Mouse (Mus musculus) skeletal muscle tissue, postnatal 0 days (tissue): Measurements from ENCODE around the gene Olfml3. TPM values are rescaled to one million over a fixed set of nuclear protein-coding genes. Genes with fewer than 3 reads are reported as not detected.

Experiments
- polyA plus RNA-seq: library from polyadenylated mRNA; unstranded; fragments of >200 nt; fragmentation: Nextera tagmentation; extraction: Ambion mirVana; gene quantifications from 2 replicates; pipeline ENCODE4 v1.2.1, GENCODE M21; 2015

Gene Olfml3
- 21.7 and 23.5 TPM in 2 replicates for polyA plus RNA-seq

DNA sequence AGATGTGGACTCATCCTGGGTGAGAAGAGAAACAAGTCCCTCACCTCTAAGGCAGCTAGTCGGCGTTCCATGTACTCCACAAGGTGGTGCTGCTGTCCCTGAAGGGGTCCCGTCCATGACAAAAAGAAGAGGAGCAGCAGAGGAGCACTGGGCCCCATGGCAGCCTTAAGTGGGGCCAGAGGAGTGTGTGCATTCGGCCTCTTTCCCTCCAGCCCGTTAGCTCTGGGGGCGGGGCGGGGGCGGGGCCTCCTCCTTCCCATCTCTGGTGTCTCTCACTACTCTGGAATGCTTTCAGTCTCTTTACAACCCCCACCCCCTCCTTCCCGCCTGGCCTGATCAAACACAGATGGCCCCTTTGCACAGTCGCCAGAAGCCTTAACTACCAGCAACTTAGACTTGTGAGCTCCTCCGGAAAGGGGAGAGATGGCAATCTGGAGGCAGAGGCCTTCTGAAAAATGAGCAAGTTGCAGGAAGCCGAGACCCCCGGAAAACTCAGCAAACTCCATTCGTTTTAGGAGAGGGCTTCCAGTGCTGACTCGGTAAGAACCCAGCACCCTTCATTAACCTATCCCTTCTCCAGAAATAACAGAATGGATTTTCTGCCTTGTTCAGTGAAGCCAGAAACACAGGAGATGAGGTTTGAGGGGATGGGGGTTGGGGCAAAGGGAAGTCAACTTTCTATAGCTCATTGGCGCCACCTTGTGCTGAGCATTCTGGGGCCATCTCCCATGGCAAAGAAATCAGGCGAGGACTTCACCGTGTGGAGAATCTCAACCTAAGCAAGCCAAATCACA lies at the start of gene Olfml3:
Gene Olfml3, minus strand, starts transcription at position 224 of the 794 bp plus-strand sequence.

DNA sequence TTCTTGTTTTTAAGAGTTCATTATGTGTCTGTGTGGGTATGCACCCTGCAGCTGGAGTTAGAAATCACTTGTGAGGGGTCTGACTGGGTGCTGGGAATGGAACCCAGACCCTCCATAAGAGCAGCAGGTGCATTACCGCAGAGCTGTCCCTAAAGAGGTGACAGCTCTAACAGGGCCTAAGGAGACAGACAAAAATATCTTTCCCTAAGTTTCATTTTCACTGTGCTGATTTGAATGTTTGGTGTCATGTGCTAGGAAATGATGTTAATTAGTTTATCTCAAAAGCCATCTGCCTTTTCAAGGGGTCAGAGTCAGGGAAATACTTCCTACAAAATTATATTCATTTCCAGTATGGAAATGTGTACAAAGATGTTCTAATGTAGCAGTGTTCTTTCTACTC lies 1.5 kb upstream of the Olfml3 start, which contains the start of gene Gm10964:
Gene Gm10964, plus strand, starts transcription at position 38 of the 400 bp plus-strand sequence.

Other genes with a start within 250 kb of the Olfml3 start
- gene Syt6, start 162.8 kb downstream of the Olfml3 start, polyA plus RNA-seq = not detected in 2 replicates
- gene Atg4a-ps, start 91.9 kb downstream of the Olfml3 start, polyA plus RNA-seq = 0.36 and 0.50 TPM in 2 replicates
- gene Gm10964, start 1.4 kb upstream of the Olfml3 start, polyA plus RNA-seq = not detected in 2 replicates
- gene Hipk1, start 53.6 kb upstream of the Olfml3 start, polyA plus RNA-seq = 5.0 and 5.8 TPM in 2 replicates
- 8.2 and 11.0 TPM in 2 replicates for gene Dclre1b, start 71.4 kb upstream of the Olfml3 start, polyA plus RNA-seq
- 19.5 and 20.2 TPM in 2 replicates for gene Ap4b1, start 71.5 kb upstream of the Olfml3 start, polyA plus RNA-seq
- 0.17 TPM in 1 of 2 replicates, not detected in the other for gene Gm43064, start 71.6 kb upstream of the Olfml3 start, polyA plus RNA-seq
- gene Bcl2l15, start 94.6 kb upstream of the Olfml3 start, polyA plus RNA-seq = 0.14 and 0.17 TPM in 2 replicates
- 0.32 and 0.62 TPM in 2 replicates for gene Ptpn22, start 121.8 kb upstream of the Olfml3 start, polyA plus RNA-seq
- gene Rsbn1, start 176.1 kb upstream of the Olfml3 start, polyA plus RNA-seq = 5.4 and 5.7 TPM in 2 replicates
- gene Phtf1, start 230.1 kb upstream of the Olfml3 start, polyA plus RNA-seq = 7.5 and 8.5 TPM in 2 replicates